Mouse (Mus musculus) ovary, postnatal 14 days (tissue): ENCODE data around the gene Ltbp2.

Source experiments
- DNase-seq: peaks from one replicate; pipeline ENCODE4 v3.0.0; 2022; ENCODE audit warnings: low spot score

Gene Ltbp2

DNA sequence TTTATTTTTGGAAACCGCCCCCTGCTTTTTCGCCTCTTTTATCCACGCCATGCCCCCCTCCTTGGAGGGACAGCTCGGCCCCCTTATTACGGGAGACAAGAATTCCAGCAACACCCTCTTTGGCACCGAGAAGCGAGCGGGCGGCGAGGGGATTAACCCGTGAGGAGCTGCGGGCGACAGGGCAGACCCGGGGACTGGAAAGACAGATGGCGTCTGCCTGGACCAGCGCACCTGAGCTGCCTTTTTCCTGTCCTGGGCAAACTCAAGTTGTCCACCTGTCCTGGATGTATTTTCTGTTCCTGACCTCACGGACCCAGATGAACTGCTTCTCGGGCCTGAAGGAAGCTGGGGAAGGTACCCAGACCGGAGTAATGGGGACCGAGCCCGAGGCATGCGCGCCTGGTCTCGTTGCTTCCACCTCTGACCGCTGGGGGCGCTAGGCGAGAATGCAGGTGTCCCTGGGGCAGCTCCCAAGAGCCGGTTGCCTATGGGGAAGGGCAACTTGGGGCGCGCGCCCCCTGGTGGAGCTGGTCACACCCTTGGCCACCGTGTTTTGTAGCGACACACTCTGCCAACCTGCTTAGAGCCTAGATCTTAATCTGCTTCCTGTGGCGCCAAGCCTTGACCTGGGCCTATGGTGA, at the start of gene Ltbp2:
Ltbp2 (minus strand) TSS at position 52 of the 641 bp plus-strand sequence.
- DNase-seq, result peak; percentile 84

DNA sequence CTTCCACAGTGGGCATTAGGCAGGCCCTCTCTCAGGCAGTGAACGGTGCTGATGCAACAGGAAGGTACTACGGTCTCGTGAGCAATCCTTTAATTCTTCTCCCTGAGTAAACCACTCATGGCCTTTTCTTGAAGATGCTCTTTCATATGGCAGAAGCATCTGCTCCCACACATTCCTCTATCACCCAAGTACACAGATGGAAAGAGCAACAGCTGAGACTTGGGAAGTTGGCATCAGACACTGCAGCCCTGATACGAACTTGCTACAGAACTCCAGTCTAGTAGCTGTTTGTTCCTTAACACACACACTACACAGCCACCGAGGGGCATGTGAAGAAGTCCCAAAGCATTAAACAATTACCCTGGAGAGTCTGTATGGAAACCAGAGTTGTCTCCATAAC, 48.0 kb upstream of the Ltbp2 start:
- DNase-seq, result no peak

DNA sequence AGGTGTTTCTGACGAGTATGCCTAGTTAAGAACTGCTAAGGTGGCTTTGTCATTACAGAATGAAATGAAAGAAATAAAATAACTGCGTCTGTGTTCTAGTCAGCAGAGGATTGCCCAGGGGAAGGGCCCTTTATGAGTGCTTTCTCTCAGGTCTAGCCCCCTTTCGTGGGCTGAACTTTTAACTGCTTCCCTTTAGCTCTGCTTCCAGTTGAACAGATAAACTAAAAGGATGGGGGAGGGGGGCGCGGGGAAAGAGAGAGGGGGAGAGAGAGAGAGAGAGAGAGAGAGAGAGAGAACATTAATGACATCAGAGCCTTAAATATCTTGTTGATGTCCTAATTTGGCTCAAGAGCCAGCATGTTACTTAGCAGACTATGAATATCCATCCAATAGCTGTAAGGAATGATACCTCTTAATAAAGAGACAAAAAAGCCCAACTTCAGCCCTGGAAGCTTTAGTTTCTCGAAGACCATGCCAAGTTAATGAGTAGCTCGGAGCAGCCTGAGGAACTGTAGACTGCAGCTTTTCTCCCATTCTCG, 45.6 kb upstream of the Ltbp2 start:
- DNase-seq, result no peak

DNA sequence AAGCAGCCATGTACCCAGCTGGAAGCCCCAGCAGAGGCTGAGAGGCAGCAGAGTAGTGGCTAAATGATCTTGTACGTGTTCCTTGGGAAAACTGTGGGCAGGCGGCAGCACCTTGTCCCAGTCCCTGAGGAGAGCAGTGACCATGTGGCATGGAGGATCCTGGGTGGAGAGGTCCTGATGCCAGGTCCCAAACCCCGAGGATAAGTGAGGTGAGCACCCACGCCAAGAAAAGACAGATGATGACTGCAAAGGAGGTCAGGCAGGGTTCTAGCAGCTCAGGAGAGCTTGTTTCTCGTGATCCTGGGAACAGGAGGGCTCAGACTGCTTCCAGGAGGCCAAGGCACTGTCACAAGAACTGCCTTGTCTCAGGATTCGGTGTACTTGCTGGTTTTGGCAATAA, 42.5 kb upstream of the Ltbp2 start:
- DNase-seq, result no peak

DNA sequence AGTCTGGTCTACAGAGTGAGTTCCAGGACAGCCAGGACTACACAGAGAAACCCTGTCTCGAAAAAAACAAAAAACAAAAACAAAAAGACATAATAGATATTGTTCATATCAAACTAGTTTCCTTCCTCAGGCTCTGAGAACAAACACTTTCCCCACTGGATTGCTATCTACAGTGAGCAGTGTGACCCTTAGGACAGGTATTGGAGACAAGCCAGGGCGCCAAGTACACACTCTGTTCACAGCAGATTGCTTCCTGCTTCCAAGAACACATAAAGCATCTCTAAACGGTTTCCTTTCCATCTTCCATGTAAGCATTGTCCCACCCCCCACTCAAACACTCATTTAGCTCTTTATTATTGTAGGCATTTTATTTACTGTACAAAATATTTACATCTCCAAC, 41.5 kb upstream of the Ltbp2 start:
- DNase-seq, result no peak

DNA sequence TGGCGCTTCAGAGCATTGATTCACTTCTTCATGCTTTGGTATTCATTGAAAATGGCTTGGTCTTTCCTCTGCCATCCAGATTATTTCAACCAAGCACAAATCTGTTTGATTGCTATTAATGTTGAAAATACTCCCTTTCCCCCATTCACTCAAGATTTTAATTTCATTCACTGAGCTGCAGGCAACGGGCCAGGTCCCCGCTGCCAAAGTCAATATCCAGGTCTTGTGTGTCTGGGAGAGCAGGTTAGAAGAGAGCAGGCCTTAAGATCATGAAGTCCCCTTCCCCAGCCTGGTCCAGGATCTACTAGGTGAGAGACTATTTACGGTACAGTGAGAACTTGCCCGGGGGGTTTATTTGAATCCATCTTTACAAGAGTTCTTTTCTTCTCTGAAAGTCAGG, 38.6 kb upstream of the Ltbp2 start:
- DNase-seq, result no peak

DNA sequence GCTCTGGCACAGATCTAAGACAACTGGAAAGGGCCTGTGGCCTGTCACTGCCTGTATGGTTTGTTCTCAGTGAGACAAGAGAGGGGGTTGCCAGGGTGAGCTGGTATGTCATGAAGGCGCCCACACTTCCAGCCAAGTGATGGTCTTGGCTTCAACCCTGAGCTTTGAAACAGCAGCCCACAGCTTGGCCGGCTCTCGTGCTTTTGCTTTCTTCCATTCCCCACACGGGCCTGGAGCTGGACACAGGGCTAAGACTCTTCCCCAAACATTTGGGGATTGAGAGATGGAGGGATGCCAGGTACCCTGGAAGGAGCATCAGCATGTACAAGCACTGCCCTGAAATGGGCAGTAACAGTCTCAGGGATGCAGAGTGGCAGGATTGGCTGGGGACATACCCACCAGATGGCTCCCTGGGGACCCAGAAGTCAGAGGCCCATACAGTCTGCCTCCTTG, 36.3 kb upstream of the Ltbp2 start:
- no peak for DNase-seq

DNA sequence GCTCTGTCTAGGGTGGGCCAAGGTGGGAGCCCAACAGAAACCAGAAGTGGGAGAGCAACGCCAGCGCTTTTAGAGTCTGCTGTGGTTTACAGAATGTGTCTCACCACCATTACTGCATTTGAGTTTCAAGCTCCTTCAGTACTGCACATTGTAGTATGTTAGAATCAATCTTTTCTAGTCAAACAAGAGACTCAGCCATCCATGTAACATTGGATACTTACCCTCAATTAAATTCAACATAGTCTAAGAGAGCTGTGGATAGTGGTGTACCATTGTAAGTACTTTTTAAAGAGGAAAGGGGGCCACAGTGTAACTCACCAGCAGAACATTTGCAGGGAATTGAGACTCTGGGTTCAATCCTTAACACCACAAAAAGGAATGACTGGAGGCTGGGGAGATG, 35.3 kb upstream of the Ltbp2 start:
- DNase-seq, result no peak

DNA sequence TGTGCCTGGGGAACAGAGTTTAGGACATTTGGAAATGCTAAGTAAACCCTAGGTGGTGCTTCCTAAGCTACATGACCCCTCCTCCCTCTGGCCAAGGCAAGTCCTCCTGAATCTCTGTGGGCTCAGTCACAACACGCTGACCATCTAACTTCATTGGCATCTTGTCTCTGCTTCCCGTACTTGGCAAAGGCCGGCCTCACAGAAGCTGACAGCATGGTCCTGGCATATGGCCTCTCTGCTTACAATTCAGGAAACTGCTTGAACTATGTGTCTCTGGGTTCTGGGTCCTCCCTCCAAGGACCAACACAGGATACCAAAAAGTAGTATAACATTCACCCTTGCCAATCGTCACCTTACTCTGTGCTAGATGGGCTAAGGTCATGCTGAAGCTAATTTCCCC, 33.7 kb upstream of the Ltbp2 start:
- DNase-seq, result no peak

DNA sequence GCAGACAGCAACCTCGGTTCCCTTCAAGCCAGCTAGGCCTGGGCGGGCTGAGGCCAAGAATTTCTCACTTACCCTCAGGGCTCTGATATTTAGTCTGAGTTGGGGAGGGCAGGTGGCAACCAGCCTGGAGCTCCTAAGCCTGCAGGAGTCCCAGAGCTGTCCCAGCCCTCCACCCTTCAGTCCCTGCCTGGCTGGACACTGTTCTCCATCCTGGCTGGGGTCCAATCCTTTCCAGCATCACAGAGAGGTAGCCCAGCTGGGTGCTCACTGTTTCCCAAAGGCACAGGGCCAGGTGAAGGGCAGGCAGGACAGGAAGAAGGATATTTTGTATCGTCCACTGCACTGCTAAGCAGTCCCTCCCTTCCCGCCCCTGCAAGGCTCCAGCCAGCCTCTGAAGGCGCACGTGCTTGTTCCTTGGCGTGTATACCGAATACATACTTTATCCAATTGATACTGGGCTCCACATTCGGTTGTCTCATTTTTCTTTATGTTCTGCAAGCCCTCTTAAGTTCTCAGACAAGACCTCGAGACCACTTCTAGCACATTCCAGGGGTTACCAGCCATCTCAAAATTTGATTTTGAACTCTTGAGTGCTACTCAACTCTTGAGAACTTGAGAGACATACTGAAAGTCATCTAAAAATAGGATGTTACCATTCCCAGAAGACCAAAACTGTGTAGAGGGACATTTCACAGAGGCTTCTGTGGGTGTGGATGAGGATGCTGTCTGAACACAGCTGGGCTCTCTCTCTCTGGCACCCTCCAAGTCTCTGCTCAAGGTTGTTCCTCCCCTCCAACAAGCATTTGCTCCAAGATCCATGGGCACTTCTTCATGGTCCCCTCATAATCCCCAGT, 31.5 kb upstream of the Ltbp2 start:
- DNase-seq, result no peak

DNA sequence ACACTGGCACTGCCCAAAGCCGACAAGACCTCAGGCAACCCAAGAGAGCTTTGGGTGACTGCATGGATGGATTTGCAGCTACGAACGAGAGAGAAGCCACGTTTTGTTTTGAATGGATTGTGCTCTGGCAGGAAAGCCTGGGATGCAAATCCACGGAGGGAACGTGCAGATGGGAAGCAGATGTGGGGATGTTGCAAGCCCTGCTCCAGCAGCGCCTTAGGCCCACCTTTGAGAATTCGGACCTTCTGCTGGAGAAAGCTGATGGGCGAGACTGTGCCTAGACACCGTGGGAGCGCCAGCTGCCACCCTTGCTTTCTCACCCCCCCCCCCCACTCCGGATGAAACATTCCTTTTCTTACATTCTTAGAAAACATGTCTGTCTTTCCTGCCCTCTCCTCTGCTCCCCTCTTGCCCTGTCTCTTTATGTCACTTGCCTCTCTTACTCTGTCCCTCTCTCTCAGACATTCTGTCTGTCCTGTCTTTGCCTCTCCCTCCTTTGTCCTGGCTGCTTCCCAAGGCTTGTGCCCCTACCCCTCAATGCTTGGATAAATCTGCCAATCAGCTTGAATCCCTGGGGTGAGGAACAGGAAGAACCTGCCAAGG, 30.8 kb upstream of the Ltbp2 start:
- DNase-seq, result no peak

DNA sequence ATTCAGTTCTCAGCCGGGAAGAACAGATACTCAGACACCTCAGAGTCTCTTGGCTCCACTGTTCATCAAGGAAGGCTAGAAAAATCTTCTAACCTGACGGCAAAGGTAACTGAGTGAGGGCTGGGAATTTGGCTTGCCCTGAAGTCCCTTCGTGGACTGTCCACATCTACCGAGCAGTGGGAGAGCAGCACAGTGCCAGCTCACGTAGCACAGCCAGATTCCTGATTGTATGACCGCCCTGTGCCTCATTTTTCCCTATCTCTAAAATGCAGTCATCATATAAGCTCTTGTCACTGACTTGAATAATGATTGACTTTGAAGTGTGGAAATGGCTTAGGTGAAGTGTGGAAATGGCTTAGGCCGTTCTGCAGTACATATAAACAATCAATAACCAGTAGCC, 28.1 kb upstream of the Ltbp2 start:
- DNase-seq, result no peak

DNA sequence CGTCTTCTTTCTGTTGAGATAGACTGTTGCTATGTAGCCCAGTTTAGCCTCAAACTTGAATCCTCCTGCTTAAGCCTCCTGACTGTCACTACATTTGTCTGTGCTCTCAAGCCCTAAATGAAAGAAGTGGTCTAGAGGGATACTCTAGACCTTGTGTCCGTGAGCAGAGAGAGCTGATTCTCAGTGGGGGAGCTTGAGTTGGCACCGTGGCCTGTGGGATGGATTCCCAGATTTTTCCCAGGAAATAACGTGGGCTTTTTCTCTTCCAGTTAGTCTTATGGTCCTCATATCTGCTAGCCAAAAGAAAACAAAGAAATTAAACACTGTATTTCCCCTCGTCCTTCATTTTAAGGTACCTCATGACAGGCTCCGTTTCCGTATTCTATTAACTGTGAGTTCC, 24.0 kb upstream of the Ltbp2 start:
- no peak for DNase-seq

DNA sequence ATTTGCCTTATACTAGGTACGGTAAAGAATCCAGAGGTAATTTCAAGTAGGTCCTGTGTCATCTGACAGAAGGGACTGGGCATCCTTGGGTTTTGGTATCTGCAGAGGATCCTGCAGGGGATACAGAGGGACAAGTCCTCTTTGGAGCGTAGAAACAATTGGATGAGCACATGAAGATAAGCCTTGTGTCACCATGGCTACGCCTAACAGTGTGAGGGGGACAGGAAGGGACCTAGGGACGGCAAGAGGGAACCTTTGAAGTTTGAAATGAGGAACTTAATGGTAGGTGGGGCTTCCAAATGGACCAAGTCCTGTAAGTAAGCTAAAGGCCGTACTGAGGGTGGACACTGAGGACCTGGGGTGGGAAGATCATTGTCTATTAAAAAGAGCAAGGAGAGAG, 21.0 kb upstream of the Ltbp2 start:
- no peak for DNase-seq

DNA sequence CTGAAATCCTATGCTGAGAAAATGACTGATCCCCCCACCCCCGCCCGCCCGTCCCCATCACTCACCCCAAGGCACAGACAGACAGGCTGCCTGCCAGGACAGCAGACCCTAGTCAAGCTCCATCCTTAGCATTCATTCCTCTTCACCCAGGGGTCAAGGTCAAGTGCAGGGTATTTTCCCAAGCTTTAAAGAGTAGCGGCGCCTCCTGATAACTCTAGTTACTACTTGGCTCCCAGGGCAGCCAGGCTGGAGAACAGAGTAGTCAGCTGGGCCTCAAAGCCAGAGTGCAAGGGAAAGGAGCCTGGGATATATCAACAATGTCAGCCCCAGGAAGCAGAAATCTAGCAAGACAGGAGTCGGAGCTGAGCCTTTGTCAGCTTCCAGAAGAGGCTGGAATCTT, 19.9 kb upstream of the Ltbp2 start:
- no peak for DNase-seq

DNA sequence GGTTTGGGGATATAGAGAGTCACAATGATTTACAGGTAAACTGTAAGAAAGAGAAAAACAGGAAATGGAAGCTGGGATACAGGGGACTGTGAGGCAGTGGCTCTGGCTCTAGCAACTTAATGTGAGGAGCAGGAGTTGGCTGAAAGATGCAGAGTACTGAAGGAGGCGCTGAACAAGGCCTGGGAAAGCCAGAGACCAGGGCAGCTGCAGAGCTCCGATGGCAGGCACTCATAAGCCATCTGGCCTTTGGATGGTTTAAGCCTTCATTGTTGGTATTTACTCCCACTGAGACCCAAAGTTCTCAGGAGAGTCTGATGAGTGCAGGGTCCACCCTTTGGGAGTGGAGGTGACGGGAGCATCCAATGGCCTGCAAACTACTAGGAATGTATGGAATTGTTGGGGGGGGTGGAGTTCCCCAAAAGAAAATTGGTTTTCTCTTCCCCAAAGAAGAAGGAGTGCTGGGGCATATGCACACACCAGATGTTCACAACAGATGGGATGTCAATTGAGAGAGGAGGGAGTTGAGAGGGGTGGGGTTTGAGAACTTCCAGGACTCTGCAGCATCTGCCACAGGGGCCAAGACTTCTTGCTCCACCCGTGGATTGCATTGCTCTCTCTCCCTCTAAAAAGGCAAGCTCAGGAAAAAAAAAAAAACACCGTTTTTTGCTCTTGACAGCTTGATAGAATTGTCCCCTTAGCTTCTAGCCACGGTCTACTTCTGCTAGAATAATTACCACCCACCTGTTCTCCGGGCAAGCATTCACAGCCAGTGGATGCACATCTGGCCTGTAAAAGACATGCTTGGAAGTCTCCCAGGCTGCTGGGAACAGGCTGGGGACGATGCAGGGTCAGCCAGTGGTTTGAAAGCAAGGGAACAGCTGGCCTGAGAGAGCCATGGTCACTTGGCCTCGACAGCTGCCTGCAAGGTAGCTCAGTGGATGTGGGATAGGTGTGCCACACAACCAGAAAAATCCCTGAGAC, 17.6 kb upstream of the Ltbp2 start:
- DNase-seq, result no peak

DNA sequence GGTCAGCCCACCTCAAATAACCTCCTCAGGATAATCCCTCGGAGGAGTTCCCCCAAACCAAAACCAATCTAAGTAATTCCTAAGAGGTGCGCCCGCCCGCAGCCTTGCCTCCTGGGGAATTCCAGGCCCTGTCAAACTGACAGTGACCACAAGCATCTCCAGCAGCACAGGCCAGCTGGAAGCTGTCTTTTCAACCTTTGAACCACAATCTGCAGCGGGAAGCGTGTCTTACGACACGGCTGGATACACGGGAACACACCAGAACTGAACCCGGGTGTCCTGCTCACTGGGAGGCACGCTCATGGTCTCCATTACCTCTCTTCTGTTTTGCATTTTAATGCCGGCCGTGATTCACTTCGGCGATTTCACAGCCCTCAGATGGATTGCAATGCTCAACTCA, 14.0 kb upstream of the Ltbp2 start:
- DNase-seq, result no peak

DNA sequence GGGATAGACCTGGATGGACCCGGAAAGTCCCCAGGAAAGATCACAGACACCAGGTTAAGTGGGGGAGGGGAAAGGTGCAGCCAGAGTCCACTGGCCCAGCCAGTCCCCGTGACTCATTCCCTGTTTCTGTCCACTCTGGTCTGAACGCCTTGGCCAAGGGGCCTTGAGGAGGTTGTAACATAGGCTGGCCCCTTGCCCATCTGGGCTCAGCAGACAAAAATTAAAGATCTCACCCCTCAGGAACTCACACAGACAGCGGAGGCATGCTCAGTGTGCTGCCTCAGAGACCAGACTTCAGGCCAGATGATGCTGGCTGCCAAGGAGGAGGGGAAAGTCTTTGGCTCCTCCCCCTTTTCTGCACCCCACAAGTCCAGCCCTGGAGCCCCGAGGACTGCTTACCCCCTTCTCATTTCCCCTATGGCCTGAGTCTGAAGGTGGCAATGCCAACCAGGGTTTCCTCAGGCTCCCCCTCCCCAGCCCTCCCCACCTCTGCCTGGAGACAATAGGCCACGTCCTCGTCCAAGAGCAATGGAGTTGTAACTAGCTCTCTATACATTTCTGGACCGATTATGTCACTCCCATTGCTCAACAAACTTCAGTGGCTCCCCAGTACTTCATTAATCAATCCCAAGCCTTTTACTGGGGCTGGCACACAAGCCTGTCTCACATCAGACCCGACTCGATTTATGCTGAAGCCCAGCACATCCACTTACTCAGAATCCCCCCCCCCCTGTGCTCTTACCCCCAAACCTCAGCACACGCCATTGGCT, 9.0 kb upstream of the Ltbp2 start:
- no peak for DNase-seq

DNA sequence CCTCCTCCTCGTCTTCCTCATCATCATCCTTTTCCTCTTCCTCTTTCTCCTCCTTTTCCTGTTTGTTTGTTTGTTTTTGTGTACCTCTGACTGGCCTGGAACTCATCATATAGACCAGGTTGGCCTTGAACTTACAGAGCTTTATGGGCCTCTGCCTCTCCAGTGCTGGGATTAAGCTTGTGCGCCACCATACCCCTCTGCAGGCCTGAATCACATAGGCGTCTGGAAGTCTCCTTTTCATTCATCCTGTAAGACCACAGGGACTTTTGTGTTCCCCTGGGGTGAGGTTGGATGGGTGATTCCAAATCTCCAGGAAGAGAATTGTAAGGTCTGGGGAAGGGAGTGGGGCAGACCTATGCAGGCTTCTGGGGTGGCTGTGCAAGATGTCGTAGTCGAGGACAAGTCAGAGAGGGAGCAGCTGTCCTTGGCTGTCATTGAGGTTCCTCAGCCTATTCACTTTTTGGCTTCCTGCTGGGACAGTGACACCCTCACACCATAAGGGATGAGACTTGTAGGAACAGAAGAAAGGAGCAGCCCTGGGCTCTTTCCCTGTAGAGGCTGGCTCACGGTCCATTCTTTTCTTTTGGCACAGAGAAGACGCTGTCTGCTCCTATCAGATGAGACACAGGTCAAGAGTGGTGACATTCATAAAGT, 8.2 kb upstream of the Ltbp2 start:
- DNase-seq, result no peak

DNA sequence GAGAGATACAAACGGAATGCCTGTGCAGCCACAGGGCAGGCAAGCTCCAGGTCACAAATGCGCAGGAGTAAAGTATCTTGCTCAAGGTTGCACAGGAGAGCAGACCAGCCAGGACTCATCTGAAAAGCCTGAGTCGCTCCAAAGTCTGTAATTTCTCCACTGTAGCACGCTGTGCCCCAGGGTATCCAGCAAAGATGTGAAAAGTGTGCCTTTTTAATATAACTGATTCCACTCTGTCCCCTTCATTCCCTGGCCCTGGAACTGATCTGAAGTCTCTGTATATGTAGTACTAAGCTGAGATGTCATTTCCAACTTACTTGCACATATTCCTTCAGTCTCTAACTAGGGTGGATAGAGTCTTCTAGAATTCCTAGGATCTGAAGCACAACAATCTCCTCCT, 6.5 kb upstream of the Ltbp2 start:
- no peak for DNase-seq

DNA sequence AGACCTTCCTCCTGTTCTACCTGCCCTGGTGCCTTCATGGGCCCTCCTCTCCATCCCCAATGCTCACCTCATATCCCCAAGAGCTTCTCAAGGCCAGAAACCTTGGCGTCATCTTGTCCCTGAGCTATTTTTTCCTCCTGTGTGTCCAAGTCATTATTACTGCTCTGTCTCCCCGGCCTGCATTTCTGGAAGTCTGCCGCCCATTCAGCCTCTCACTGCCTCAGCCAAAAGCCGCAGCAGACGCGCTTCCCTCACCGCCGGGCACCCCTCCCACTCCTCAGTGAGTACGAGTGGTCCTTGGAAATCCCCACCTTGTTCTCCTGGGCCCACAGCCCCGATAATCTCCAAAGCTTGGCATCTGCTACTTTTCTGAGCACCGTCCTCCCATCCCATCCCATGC, 3.8 kb upstream of the Ltbp2 start:
- DNase-seq, result no peak
